Mouse (Mus musculus): ENCODE data around the gene Clstn2.

DNA sequence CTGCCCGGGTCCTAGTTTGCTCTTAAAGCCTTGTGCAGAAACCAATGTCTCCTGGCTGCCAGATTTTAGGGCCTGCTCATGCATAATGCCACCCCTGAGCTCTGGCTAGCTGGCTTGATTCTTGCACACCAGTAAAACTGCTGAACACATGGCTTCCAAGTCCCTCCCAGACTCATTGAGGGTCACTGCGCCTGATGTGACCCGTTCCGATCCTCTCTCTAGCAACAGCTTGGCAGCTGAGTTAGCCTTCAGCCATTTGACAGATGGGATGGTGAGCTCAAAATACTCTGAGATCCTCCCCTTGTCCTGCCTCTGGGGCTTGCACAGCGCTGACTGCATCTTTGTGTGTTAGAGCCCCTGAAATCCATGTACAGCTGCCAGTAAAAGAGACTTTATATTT lies 430.5 kb downstream of the Clstn2 start:
- TF ChIP-seq CTCF (IDR thresholded peaks at IDR 0.05; ENCODE audit: low read depth) = no peak
- TF ChIP-seq EP300 (optimal IDR thresholded peaks at IDR 0.05) = no peak

Measured in stomach, postnatal 0 days (tissue).